Mouse (Mus musculus) small intestine, adult 10 weeks (tissue): ENCODE results near the gene Spi1. TPM values are rescaled to one million over a fixed set of nuclear protein-coding genes. Genes with fewer than 3 reads are reported as not detected.

Experiments used
- polyA plus RNA-seq: library from polyadenylated mRNA; stranded (reverse); fragments of 350-450 nt; fragmentation: Illumina TruSeq; extraction: RNeasy Lipid Tissue Mini Kit (QIAGEN cat#74804); gene quantifications from one replicate; pipeline ENCODE4 v1.2.3, GENCODE M21; 2014; ENCODE audit warnings: low replicate concordance

Spi1 gene
- polyA plus RNA-seq, result 2.4 TPM

GRCm38 (mm10) chr2:91081775-91082695 lies at the start of gene Spi1:
TSS of gene Spi1 (plus strand) at chr2:91082390.

GRCm38 (mm10) chr2:91035385-91035784 lies 46.8 kb upstream of the Spi1 start, which contains the start of gene Rapsn:
TSS of gene Rapsn (plus strand) at chr2:91035620.

GRCm38 (mm10) chr2:91053934-91054382 lies 28.2 kb upstream of the Spi1 start, which contains the start of gene Psmc3:
TSS of gene Psmc3 (plus strand) at chr2:91054009.

GRCm38 (mm10) chr2:91070076-91070800 lies 12.0 kb upstream of the Spi1 start, which contains the start of gene Slc39a13:
TSS of gene Slc39a13 (minus strand) at chr2:91070417.

GRCm38 (mm10) chr2:91117585-91118275 lies 35.5 kb downstream of the Spi1 start, which contains the start of gene Mybpc3:
TSS of gene Mybpc3 (plus strand) at chr2:91118144.

Other genes with a start within 250 kb of the Spi1 start
- 2,180 TPM for gene Mtch2, start 235.2 kb upstream of the Spi1 start, polyA plus RNA-seq
- not detected for gene C1qtnf4, start 196.5 kb upstream of the Spi1 start, polyA plus RNA-seq
- gene Kbtbd4, start 177.7 kb upstream of the Spi1 start, polyA plus RNA-seq, result 5.5 TPM
- gene Ndufs3, start 177.6 kb upstream of the Spi1 start, polyA plus RNA-seq, result 126 TPM
- gene Celf1, start 142.0 kb upstream of the Spi1 start, polyA plus RNA-seq, result 84.7 TPM
- gene Rapsn, start 46.8 kb upstream of the Spi1 start, polyA plus RNA-seq, result not detected
- 74.5 TPM for gene Psmc3, start 28.4 kb upstream of the Spi1 start, polyA plus RNA-seq
- 0.89 TPM for gene Slc39a13, start 12.0 kb upstream of the Spi1 start, polyA plus RNA-seq
- not detected for gene Mybpc3, start 35.8 kb downstream of the Spi1 start, polyA plus RNA-seq
- 3.3 TPM for gene Madd, start 101.4 kb downstream of the Spi1 start, polyA plus RNA-seq
- gene Nr1h3, start 120.4 kb downstream of the Spi1 start, polyA plus RNA-seq, result 0.48 TPM
- 35.3 TPM for gene Acp2, start 120.5 kb downstream of the Spi1 start, polyA plus RNA-seq
- gene Ddb2, start 154.6 kb downstream of the Spi1 start, polyA plus RNA-seq, result 21.9 TPM
- gene Pacsin3, start 173.6 kb downstream of the Spi1 start, polyA plus RNA-seq, result not detected
- gene Arfgap2, start 182.6 kb downstream of the Spi1 start, polyA plus RNA-seq, result 5.3 TPM